Mouse (Mus musculus): ENCODE data around the gene Olfr346.

Olfr346 gene

GRCm38 (mm10) chr2:36685488-36685887 is at the start of gene Olfr346:
Olfr346 (plus strand) TSS chr2:36685788.
- no peak for DNase-seq

- DNase-seq, result no peak
Measured at GRCm38 (mm10) chr2:36639741-36640140, 45.8 kb upstream of the Olfr346 start, which contains the start of gene Olfr345. Olfr345 (plus strand) TSS chr2:36640041.

GRCm38 (mm10) chr2:36731602-36732001 is 46.0 kb downstream of the Olfr346 start, which contains the start of gene Olfr347:
Olfr347 (plus strand) TSS chr2:36731902.
- no peak for DNase-seq

- DNase-seq, result no peak
Measured at GRCm38 (mm10) chr2:36736226-36736625, 50.6 kb downstream of the Olfr346 start.
